Mouse (Mus musculus): ENCODE data around the gene Snrnp27.

DNA sequence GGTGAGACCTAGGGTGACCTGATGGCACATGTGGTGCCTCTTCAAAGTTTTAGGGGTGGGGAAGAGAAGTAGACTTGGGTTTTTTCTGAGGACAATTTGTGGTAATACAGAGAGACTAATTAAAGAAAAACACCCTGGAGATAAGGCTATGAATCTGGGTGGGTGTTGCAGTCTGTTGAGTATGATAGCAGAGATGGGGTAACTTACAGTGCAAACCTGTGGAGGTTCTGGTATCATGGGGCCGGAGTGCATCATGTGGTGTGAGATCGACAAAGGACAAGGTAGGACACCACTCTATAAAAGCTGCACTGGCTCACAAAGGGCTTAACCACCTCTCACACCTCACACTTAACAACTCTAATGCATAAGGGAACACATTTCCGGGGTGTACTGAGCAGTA is 5.3 kb upstream of the Snrnp27 start:
- TF ChIP-seq CHD2 (IDR thresholded peaks at IDR 0.05; ENCODE audit: low read depth, low read length) (no peak), ZC3H11A (IDR thresholded peaks at IDR 0.05; ENCODE audit: borderline replicate concordance, low read depth, low read length) (no peak), MAFK (IDR thresholded peaks at IDR 0.05; ENCODE audit: insufficient read depth, low read depth, low read length) (no peak)

All from ES-E14 (cell line).